Mouse (Mus musculus): ENCODE results near the gene Plekho1. TPM values are rescaled to one million over a fixed set of nuclear protein-coding genes. Genes with fewer than 3 reads are reported as not detected.
"Not testable (repeated sequence)": the region's sequence is repeated elsewhere in the genome, so short reads cannot be mapped to it uniquely, and the experiment has no call there.

The Plekho1 gene
- polyA plus RNA-seq, 1 experiment from 2014 or later = 59.2 TPM

DNA sequence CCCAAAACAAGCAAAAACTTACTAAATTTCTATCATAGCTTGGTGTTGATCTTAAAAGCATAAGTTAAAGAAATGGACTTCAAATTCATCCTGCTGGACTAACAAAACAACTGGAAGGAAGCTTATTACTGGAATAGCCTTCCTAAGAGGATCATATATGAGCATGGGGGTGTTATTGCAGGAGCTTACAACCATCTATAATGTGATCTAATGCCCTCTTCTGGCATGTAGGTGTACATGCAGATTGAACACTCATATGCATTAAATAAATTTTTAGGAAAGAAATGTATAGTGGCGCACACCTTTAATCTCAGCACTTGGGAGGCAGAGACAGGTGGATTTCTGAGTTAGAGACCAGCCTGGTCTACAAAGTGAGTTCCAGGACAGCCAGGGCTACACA lies 36.0 kb downstream of the Plekho1 start:
- no peaks in the 10 kb centered on the region for H3K27me3 ChIP-seq (replicated peaks)
- H3K4me3 ChIP-seq = no peak overlapping the region
- H3K4me1 ChIP-seq = peaks cover 60% of the 10 kb centered on the region
- 91% methylated on average over 1 of the region's 1 CpGs for WGBS
- no peak for ATAC-seq (ENCODE audit: extremely low read depth, insufficient number of reproducible peaks, low FRiP score, low TSS enrichment)
- no peak overlapping the region for H3K27ac ChIP-seq (replicated peaks)
- H3K36me3 ChIP-seq = no peaks in the 10 kb centered on the region
- H3K9ac ChIP-seq = no peak overlapping the region
- no peak overlapping the region for H3K4me2 ChIP-seq
- H3K9me3 ChIP-seq = 0 out of 2 replicates have a peak, but pooled peaks cover 3% of the 10 kb centered on the region

- Histone ChIP-seq H3K4me2 (no peak overlapping the region), H3K27ac (replicated peaks) (peak overlapping the region; percentile 98), H3K4me3 (no peak overlapping the region), H3K9ac (no peak overlapping the region), H3K9me3 (0 out of 2 replicates have a peak, but pooled peaks cover 3% of the 10 kb centered on the region), H3K27me3 (replicated peaks) (no peaks in the 10 kb centered on the region), H3K36me3 (no peaks in the 10 kb centered on the region), H3K4me1 (peaks cover 60% of the 10 kb centered on the region)
- no peak for ATAC-seq (ENCODE audit: extremely low read depth, insufficient number of reproducible peaks, low FRiP score, low TSS enrichment)
- 76% methylated on average over 5 of the region's 5 CpGs for WGBS
These were observed 36.7 kb downstream of the Plekho1 start for GRCm38 (mm10) chr3:95959082-95959481.

- Histone ChIP-seq H3K36me3 (no peaks in the 10 kb centered on the region), H3K9me3 (0 out of 2 replicates have a peak, but pooled peaks cover 3% of the 10 kb centered on the region), H3K27me3 (replicated peaks) (no peaks in the 10 kb centered on the region), H3K4me2 (peak overlapping the region; percentile 43), H3K27ac (replicated peaks) (peak overlapping the region; percentile 98), H3K9ac (peak overlapping the region; percentile 73), H3K4me1 (peaks cover 60% of the 10 kb centered on the region), H3K4me3 (no peak overlapping the region)
- 23% methylated on average over 8 of the region's 8 CpGs for WGBS
- peak; percentile 30; the same call in 1 of the 2 replicates for ATAC-seq (ENCODE audit: extremely low read depth, insufficient number of reproducible peaks, low FRiP score, low TSS enrichment)
These were observed 38.2 kb downstream of the Plekho1 start for GRCm38 (mm10) chr3:95957359-95958148.

DNA sequence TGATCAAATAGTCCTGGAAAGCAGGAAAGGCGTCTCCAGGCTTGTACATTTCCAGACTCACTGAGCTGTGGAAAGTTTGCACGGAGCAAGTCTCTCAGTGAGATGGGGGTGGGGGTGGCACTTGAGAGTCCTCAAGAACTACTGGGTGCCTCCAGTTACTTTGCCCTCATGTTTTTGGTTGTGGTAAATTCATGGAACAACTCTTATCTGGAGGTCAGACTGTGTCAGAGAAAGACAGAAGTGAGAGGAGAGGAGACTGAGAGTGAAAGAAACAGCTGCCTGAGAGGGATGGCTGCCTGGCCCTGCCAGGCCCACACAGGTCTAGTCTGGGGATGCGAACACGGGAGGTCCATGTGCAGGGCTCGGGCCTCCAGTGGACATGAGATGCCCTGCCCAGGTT lies 40.5 kb downstream of the Plekho1 start:
- H3K9me3 ChIP-seq = 0 out of 2 replicates have a peak, but pooled peaks cover 3% of the 10 kb centered on the region
- ATAC-seq (ENCODE audit: extremely low read depth, insufficient number of reproducible peaks, low FRiP score, low TSS enrichment) = no peak

DNA sequence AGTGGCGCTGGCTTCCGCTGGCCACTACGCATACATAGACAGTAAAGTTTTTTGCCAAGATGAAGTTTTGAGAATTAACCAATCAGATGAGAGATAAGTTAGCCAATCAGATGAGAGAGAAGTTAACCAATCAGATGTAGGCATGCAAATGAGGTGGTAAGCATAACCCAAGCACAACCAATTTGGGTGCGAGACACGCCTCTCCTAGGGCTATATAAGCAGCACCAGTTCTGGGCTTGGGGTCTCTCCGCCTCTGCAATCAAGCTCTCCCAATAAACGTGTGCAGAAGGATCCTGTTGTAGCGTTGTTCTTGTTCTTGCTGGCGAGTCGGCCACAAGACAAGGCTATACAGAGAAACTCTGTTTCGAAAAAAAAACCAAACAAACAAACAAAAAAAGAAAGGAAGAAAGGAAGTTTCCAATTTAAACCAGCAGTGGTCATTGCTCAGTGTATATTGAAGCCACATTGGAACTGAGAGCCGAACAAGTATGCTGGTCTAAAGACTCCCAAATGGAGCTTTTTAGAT lies 41.1 kb downstream of the Plekho1 start:
- WGBS = 86% methylated on average over 12 of the region's 12 CpGs
- H3K27me3 ChIP-seq (replicated peaks); H3K4me2 ChIP-seq; H3K9me3 ChIP-seq; ATAC-seq (ENCODE audit: extremely low read depth, insufficient number of reproducible peaks, low FRiP score, low TSS enrichment); H3K4me3 ChIP-seq; H3K9ac ChIP-seq; H3K36me3 ChIP-seq: not testable (repeated sequence)
- 0 out of 2 replicates have a peak overlapping the region, but pooled peaks have one; percentile 98 for H3K27ac ChIP-seq (replicated peaks)
- H3K4me1 ChIP-seq = peaks cover 44% of the 10 kb centered on the region

More for the DNA sequence above, 40.5 kb downstream of the Plekho1 start:
- WGBS = 75% methylated on average over 5 of the region's 5 CpGs
- H3K4me1 ChIP-seq = peaks cover 46% of the 10 kb centered on the region
- H3K27me3 ChIP-seq (replicated peaks) = no peaks in the 10 kb centered on the region
- H3K9ac ChIP-seq = 0 out of 2 replicates have a peak overlapping the region, but pooled peaks have one; percentile 28
- H3K36me3 ChIP-seq = no peaks in the 10 kb centered on the region
- H3K4me3 ChIP-seq = no peak overlapping the region
- H3K27ac ChIP-seq (replicated peaks) = peak overlapping the region; percentile 98
- H3K4me2 ChIP-seq = no peak overlapping the region

DNA sequence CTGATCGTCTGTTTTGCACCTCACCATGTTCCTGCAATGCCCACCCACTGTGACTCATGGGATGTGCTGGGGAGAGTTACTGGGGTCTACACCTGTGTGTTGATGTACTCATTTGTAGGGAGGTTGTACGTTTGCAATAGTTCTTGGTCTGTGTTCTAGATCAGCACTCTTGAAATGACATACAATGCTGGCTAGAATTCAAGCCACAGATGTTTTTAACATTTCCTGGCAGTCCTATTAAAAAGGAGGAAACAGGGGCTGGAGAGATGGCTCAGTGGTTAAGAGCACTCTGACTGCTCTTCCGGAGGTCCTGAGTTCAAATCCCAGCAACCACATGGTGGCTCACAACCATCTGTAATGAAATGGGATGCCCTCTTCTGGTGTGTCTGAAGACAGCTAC lies 42.3 kb downstream of the Plekho1 start:
- Histone ChIP-seq H3K9me3 (no peaks in the 10 kb centered on the region), H3K27ac (replicated peaks) (no peak overlapping the region), H3K36me3 (peaks cover 4% of the 10 kb centered on the region; the same call in 1 of the 2 replicates), H3K27me3 (replicated peaks) (no peaks in the 10 kb centered on the region), H3K9ac (no peak overlapping the region), H3K4me3 (no peak overlapping the region), H3K4me1 (peaks cover 40% of the 10 kb centered on the region), H3K4me2 (no peak overlapping the region)
- WGBS = 75% methylated on average over 3 of the region's 3 CpGs
- no peak for ATAC-seq (ENCODE audit: extremely low read depth, insufficient number of reproducible peaks, low FRiP score, low TSS enrichment)

- no peak for ATAC-seq (ENCODE audit: extremely low read depth, insufficient number of reproducible peaks, low FRiP score, low TSS enrichment)
- Histone ChIP-seq H3K4me3 (no peak overlapping the region), H3K27me3 (replicated peaks) (no peaks in the 10 kb centered on the region), H3K27ac (replicated peaks) (no peak overlapping the region), H3K9ac (no peak overlapping the region), H3K9me3 (no peaks in the 10 kb centered on the region), H3K4me2 (no peak overlapping the region), H3K4me1 (peaks cover 36% of the 10 kb centered on the region), H3K36me3 (peaks cover 7% of the 10 kb centered on the region; the same call in 1 of the 2 replicates)
These were observed 42.8 kb downstream of the Plekho1 start for GRCm38 (mm10) chr3:95953023-95953422.

GRCm38 (mm10) chr3:95951566-95951965 lies 44.2 kb downstream of the Plekho1 start:
- 61% methylated on average over 12 of the region's 12 CpGs for WGBS
- peaks cover 23% of the 10 kb centered on the region for H3K4me1 ChIP-seq
- ATAC-seq (ENCODE audit: extremely low read depth, insufficient number of reproducible peaks, low FRiP score, low TSS enrichment); H3K27me3 ChIP-seq (replicated peaks); H3K9me3 ChIP-seq: not testable (repeated sequence)
- peak overlapping the region; percentile 97 for H3K27ac ChIP-seq (replicated peaks)
- H3K9ac ChIP-seq = peak overlapping the region; percentile 83
- H3K4me3 ChIP-seq = peak overlapping the region; percentile 62
- peaks cover 16% of the 10 kb centered on the region for H3K36me3 ChIP-seq
- H3K4me2 ChIP-seq = peak overlapping the region; percentile 68

GRCm38 (mm10) chr3:95950763-95951551 lies 44.8 kb downstream of the Plekho1 start:
- ATAC-seq (ENCODE audit: extremely low read depth, insufficient number of reproducible peaks, low FRiP score, low TSS enrichment) = peak; percentile 84
- WGBS = 1% methylated on average over 49 of the region's 49 CpGs
- peaks cover 17% of the 10 kb centered on the region for H3K4me1 ChIP-seq
- H3K9ac ChIP-seq = peak overlapping the region; percentile 83
- peak overlapping the region; percentile 68 for H3K4me2 ChIP-seq
- H3K4me3 ChIP-seq = peak overlapping the region; percentile 62
- peaks cover 22% of the 10 kb centered on the region for H3K36me3 ChIP-seq
- peak overlapping the region; percentile 97 for H3K27ac ChIP-seq (replicated peaks)
- H3K9me3 ChIP-seq = no peaks in the 10 kb centered on the region
- no peaks in the 10 kb centered on the region for H3K27me3 ChIP-seq (replicated peaks)

GRCm38 (mm10) chr3:95948325-95948724 lies 47.5 kb downstream of the Plekho1 start:
- no peak for ATAC-seq (ENCODE audit: extremely low read depth, insufficient number of reproducible peaks, low FRiP score, low TSS enrichment)
- no peak overlapping the region for H3K4me2 ChIP-seq
- H3K9ac ChIP-seq = no peak overlapping the region
- H3K4me3 ChIP-seq = no peak overlapping the region
- WGBS = 86% methylated on average over 5 of the region's 5 CpGs
- no peak overlapping the region for H3K27ac ChIP-seq (replicated peaks)
- peaks cover 6% of the 10 kb centered on the region; the same call in 1 of the 2 replicates for H3K4me1 ChIP-seq
- H3K27me3 ChIP-seq (replicated peaks) = no peaks in the 10 kb centered on the region
- H3K36me3 ChIP-seq = peaks cover 46% of the 10 kb centered on the region
- no peaks in the 10 kb centered on the region for H3K9me3 ChIP-seq

DNA sequence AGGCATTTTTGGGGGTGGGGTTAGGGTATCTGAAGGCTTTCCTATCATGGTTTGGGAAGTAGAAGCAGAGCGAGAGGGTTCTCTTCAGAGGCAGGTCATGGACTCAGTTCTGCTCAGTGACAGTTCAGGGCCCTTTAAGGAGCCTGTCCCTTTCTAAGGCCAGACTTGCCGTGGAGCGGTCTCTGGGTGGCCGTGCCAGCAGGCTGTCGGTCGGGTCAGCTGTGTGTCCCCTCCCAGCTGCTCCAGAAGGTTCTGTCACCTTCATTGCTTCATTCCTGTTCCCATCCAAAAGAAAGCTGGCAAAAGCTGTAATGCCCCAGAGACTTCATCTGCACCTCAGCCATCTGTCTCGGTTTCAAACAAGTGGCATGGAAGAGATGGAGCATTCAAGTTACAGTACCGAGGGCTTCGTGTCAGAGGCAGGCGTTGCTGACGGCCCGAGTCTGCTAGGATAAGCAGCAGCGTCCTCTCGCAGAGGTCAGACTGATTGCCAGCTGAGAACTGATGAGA lies 50.0 kb downstream of the Plekho1 start:
- H3K9ac ChIP-seq = 0 out of 2 replicates have a peak overlapping the region, but pooled peaks have one; percentile 24
- WGBS = 46% methylated on average over 14 of the region's 14 CpGs
- H3K27ac ChIP-seq (replicated peaks) = no peak overlapping the region
- H3K27me3 ChIP-seq (replicated peaks) = no peaks in the 10 kb centered on the region
- H3K9me3 ChIP-seq = no peaks in the 10 kb centered on the region
- no peak overlapping the region for H3K4me2 ChIP-seq
- H3K4me1 ChIP-seq = no peaks in the 10 kb centered on the region; the same call in 1 of the 2 replicates
- H3K36me3 ChIP-seq = peaks cover 70% of the 10 kb centered on the region
- no peak overlapping the region for H3K4me3 ChIP-seq
- ATAC-seq (ENCODE audit: extremely low read depth, insufficient number of reproducible peaks, low FRiP score, low TSS enrichment) = no peak

Measured in heart, embryonic 13.5 days (tissue).